Comparison of ENCODE assay signal across 2 mouse cellular contexts in genomic region chr3:95357746-95358145, GRCm38 (mm10).
TF ChIP-seq lines count a peak whose summit lies in the region.

No protein-coding gene starts in this region.

TF ChIP-seq in MEL, 35 proteins besides CTCF, POLR2A, EP300 and RAD21 (continued from another document):
- TF ChIP-seq CHD1 (IDR thresholded peaks at IDR 0.05; ENCODE audit: low read depth, low read length): no peak
- no peak for TF ChIP-seq NELFE (IDR thresholded peaks at IDR 0.05; ENCODE audit: low read depth, low read length)
- no peak for TF ChIP-seq GABPA (IDR thresholded peaks at IDR 0.05; ENCODE audit: low read depth, low read length)
- no peak for TF ChIP-seq POLR2AphosphoS5 (IDR thresholded peaks at IDR 0.05; ENCODE audit: borderline replicate concordance, low read depth, low read length)
TF ChIP-seq in MEL: peak in this region for 0.

TF ChIP-seq in myocyte, 11 proteins besides CTCF, POLR2A, EP300 and RAD21 (continued from another document):
- TF ChIP-seq SRF (IDR thresholded peaks at IDR 0.05; ENCODE audit: control insufficient read depth, insufficient read length, low read depth): no peak
- no peak for TF ChIP-seq TCF3 (IDR thresholded peaks at IDR 0.05; ENCODE audit: insufficient read length, low read depth)
- TF ChIP-seq E2F4 (IDR thresholded peaks at IDR 0.05; ENCODE audit: insufficient read depth): no peak
